Mouse (Mus musculus) central nervous system, embryonic 11.5 days (tissue): Measurements from ENCODE around the gene Krt83. TPM values are rescaled to one million over a fixed set of nuclear protein-coding genes. Genes with fewer than 3 reads are reported as not detected.

Experiments
- polyA plus RNA-seq: library from polyadenylated mRNA; depleted of rRNA; stranded (reverse); fragments of >200 nt; gene quantifications from 2 replicates; pipeline ENCODE4 v1.2.3, GENCODE M21; 2012; rRNA removed

The Krt83 gene
- polyA plus RNA-seq: not detected in 2 replicates

DNA sequence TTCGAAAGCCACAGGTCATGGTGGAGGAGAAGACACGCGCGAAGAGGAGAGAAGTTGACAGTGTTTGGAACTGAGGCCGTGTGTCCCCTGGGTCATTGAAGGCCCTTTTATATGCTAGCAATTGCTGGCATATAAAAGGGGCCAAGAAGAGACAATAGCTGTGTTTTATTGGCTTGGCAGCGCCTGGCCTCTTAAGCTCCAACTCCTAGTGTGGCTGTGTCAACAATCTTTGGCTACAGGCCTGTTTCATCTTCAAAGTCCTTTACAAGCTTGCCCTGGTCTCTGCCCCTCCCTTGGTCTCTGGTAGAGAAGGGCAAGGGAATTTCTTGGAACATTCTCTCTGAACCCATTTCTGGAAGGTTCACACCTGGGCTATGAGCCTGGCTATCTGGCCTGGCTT lies at the start of gene Krt83:
TSS of gene Krt83 (minus strand) at position 82 of the 400 bp plus-strand sequence.

DNA sequence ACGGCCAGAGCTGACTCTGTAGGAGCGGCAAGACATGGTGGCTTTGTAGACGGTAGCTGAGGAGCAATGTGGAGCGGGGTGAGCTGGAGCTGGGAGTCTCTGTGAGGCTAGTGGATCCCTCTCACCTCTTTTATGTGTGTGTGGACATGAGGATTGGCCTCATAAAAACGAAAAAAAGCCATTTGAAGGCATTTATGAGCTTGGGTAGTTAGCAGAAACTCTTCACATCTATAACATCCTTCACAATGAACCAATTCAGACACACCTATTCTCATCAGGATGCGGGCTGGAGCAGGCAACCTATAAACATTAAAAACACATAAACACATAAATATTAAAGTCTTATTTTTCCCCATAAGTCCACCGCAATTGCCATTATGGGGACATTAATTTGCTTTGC lies 41.4 kb upstream of the Krt83 start, which contains the start of gene Krt84:
TSS of gene Krt84 (minus strand) at position 101 of the 400 bp plus-strand sequence.

GRCm38 (mm10) chr15:101517161-101517560 lies 25.8 kb upstream of the Krt83 start, which contains the start of gene Gm49425:
Gm49425 (minus strand) TSS chr15:101517261.

GRCm38 (mm10) chr15:101472952-101473528 lies 18.3 kb downstream of the Krt83 start, which contains the start of gene Krt86:
Krt86 (plus strand) TSS chr15:101473478.

GRCm38 (mm10) chr15:101463651-101464050 lies 27.7 kb downstream of the Krt83 start, which contains the start of gene Krt81:
Krt81 (minus strand) TSS chr15:101463751.

DNA sequence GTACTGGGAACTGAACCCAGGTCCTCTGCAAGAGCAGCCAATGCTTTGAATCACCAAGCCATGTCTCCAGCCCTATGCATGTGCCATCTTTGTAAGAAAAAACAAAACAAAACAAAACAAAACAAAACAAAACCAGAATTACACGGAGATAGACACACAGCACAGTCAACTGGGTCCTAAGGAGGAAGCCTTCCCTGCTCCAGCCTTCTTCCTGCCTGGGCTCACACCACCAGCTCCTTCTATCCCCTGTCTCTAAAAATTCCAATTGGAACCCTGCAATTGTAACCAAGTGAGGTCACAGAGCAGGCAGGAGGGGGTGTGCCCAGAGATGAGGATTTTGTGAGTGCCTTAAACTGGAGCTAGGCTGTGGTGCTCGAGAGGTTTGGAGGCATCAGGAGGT lies 43.9 kb downstream of the Krt83 start, which contains the start of gene Krt88:
TSS of gene Krt88 (plus strand) at position 301 of the 400 bp plus-strand sequence.

GRCm38 (mm10) chr15:101438555-101438954 lies 52.8 kb downstream of the Krt83 start, which contains the start of gene Krt87:
Krt87 (minus strand) TSS chr15:101438804.

Other genes with a start within 250 kb of the Krt83 start
- 3.0 and 6.0 TPM in 2 replicates for gene Nr4a1, start 237.2 kb downstream of the Krt83 start, polyA plus RNA-seq
- gene Atg101, start 207.2 kb downstream of the Krt83 start, polyA plus RNA-seq: 51.6 and 56.7 TPM in 2 replicates
- gene 6030408B16Rik, start 198.3 kb downstream of the Krt83 start, polyA plus RNA-seq: 0.28 and 1.3 TPM in 2 replicates
- 0.17 and 0.30 TPM in 2 replicates for gene Krt80, start 121.3 kb downstream of the Krt83 start, polyA plus RNA-seq
- gene Krt7, start 80.5 kb downstream of the Krt83 start, polyA plus RNA-seq: 6.8 and 9.1 TPM in 2 replicates
- gene Krt87, start 52.7 kb downstream of the Krt83 start, polyA plus RNA-seq: 0.06 and 0.27 TPM in 2 replicates
- gene Krt88, start 43.8 kb downstream of the Krt83 start, polyA plus RNA-seq: not detected in 2 replicates
- not detected in 2 replicates for gene Krt81, start 27.8 kb downstream of the Krt83 start, polyA plus RNA-seq
- not detected in 2 replicates for gene Krt86, start 18.0 kb downstream of the Krt83 start, polyA plus RNA-seq
- not detected in 2 replicates for gene Gm49425, start 25.7 kb upstream of the Krt83 start, polyA plus RNA-seq
- not detected in 2 replicates for gene Krt84, start 41.3 kb upstream of the Krt83 start, polyA plus RNA-seq
- not detected in 2 replicates for gene Krt82, start 59.2 kb upstream of the Krt83 start, polyA plus RNA-seq
- 0.23 and 0.34 TPM in 2 replicates for gene Krt90, start 71.4 kb upstream of the Krt83 start, polyA plus RNA-seq
- gene Krt75, start 82.4 kb upstream of the Krt83 start, polyA plus RNA-seq: 0.07 TPM in 1 of 2 replicates, not detected in the other
- not detected in 2 replicates for gene Gm5414, start 136.7 kb upstream of the Krt83 start, polyA plus RNA-seq
- gene Gm5478, start 155.9 kb upstream of the Krt83 start, polyA plus RNA-seq: not detected in 2 replicates
- gene Krt6b, start 188.8 kb upstream of the Krt83 start, polyA plus RNA-seq: not detected in 2 replicates
- 0.04 and 0.05 TPM in 2 replicates for gene Krt6a, start 202.8 kb upstream of the Krt83 start, polyA plus RNA-seq
- gene Krt5, start 221.4 kb upstream of the Krt83 start, polyA plus RNA-seq: 3.2 and 10.1 TPM in 2 replicates